Mouse (Mus musculus) macrophage (primary cell): ENCODE measurements at regions not wholly inside any gene's neighbourhood (a gene's known extent, or its start where the extent isn't known, plus 50 kb on each side); places are given as distances from the start of the nearest gene placed in this dataset.

Experiments used
- H3K27ac ChIP-seq: fragments of 350-480 bp; formaldehyde crosslinking; 2 replicates; pipeline ENCODE4 v1.9.0; 2021
- H3K36me3 ChIP-seq: fragments of 350-480 bp; formaldehyde crosslinking; 2 replicates; pipeline ENCODE4 v1.9.0; 2021; ENCODE audit errors: inconsistent target
- H3K4me3 ChIP-seq: fragments of 350-480 bp; formaldehyde crosslinking; 2 replicates; pipeline ENCODE4 v1.9.0; 2021; ENCODE audit errors: inconsistent target
- H3K79me2 ChIP-seq: fragments of 350-480 bp; formaldehyde crosslinking; 2 replicates; pipeline ENCODE4 v1.9.0; 2021; ENCODE audit errors: inconsistent target
- WGBS: methylation state at CpG from one replicate; pipeline ENCODE4 v1.1.7; 2026; ENCODE audit warnings: inconsistent platforms; ENCODE audit not compliant: missing documents; 5-methylcytosine and 5-hydroxymethylcytosine counted together

DNA sequence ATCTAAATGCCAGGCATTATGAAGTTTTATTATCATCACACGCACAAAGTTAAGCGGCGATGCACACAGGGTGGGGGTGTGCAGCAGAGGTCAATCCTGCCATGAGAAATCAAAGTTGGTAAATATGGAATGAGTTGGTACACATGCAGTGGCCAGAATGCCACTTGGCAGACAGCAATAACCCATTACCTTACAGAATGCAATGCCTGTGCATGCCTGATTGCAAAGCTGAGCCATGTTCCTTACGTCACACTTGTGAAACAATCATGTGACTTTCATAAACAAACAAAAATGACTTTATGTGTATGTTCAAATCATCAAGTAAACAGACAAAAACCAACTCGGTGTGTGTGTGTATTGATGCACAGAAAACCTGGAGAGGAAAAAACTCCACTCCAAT is 208.5 kb upstream of the Mkln1 start:
- peaks cover 16% of the 10 kb centered on the region; the same call in 1 of the 2 replicates for H3K36me3 ChIP-seq
- WGBS, result 87% methylated on average over 5 of the region's 5 CpGs

DNA sequence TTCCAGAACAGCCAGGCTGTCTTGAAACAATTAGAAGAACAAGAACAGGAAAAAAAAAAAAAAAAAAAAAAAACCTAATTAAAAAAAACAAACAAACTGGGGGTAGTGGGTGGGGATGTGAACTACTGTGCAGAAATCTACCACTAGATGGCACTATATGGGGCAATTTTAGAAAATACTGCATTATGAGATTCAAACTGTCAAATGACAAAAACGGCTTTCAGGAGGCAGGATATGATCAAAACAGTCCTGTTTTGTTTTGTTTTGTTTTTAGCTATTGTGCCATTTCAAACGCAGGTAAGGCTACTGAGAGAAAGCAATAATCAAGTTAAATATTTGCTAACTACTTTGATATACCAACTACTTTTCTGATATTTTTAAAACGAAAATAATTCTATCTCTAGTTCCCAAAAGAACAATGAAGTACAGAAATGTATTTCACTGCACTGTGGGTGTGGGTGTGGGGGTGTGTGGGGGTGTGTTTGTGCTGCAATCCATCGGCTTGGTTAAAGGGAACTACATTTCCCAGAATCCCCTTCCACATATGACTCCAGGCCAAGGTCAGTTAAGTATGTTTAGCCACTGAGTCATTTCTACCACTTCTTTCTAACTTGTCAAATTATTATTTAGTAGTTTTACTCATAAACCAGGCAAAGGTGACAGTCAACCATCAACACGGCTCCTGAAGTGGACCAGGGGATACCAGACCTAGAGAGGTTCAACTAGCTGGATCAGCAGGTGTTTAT is 207.7 kb upstream of the Mkln1 start:
- no peak overlapping the region for H3K4me3 ChIP-seq
- WGBS, result 32% methylated on average over 5 of the region's 5 CpGs
- H3K79me2 ChIP-seq, result peaks cover 100% of the 10 kb centered on the region
- H3K27ac ChIP-seq, result no peak overlapping the region
- peaks cover 17% of the 10 kb centered on the region; the same call in 1 of the 2 replicates for H3K36me3 ChIP-seq

More for the DNA sequence above, 208.5 kb upstream of the Mkln1 start:
- H3K79me2 ChIP-seq, result peaks cover 100% of the 10 kb centered on the region
- no peak overlapping the region for H3K27ac ChIP-seq
- no peak overlapping the region for H3K4me3 ChIP-seq

DNA sequence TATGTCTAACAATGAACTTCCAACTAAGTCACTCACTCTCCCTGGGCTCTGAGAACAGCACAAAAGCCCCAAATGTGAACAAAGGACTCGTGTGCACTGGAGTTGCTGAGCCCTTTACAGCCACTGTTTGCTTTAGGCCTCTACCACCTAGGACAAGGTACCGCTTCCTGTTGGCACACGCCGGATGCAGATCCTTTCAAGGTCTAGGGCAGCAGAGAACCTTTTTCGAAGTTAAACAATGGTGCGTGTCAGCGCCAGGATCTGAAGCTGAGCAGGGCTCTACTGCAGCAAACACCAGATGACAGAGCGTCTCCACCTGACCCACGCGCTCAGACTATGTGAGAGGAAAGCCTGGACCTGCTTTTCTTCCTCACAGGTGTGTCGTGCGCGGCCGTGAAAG is 207.0 kb upstream of the Mkln1 start:
- H3K36me3 ChIP-seq, result peaks cover 17% of the 10 kb centered on the region; the same call in 1 of the 2 replicates
- 81% methylated on average over 14 of the region's 14 CpGs for WGBS
- peaks cover 100% of the 10 kb centered on the region for H3K79me2 ChIP-seq
- no peak overlapping the region for H3K4me3 ChIP-seq
- no peak overlapping the region for H3K27ac ChIP-seq

DNA sequence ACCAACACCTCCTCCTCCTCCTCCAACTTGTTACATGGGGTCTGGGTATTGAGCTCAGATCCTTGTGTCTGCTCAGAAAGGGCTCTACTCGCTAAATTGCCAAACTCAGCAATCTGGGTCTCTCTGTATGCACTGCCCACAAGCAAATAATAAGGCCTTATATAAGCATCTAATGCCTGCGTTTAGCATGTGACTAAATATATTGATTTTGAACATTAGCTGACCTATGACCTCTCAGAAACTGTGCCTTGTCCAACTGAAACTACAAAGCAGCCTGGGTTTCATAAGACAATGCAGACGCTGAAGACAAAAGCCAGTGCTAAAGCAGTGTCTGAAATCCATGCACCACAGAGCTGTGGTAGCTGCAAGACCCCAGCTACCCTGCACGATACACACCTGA is 206.3 kb upstream of the Mkln1 start:
- Histone ChIP-seq H3K36me3 (peaks cover 17% of the 10 kb centered on the region; the same call in 1 of the 2 replicates), H3K79me2 (peaks cover 100% of the 10 kb centered on the region), H3K4me3 (no peak overlapping the region), H3K27ac (no peak overlapping the region)
- 94% methylated on average over 4 of the region's 4 CpGs for WGBS

DNA sequence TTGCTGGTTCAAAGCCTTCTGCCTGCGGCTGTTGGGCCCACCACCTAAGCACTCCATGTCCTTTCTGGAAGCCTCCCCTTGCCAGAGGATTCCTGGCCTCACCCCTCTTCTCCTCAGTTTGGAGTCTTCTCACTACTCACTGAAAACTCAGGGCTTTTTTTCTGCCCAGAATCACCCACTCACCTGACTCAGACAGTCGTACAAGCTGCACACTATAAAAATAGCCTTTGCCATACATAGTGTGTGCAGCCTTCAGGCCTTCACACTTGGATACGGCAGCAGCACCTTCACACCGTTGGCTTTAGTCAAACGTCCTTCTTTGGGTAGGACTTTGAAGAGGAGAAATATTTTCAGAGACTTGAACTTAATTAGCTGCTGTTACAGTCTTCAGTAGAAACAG is 205.3 kb upstream of the Mkln1 start:
- no peak overlapping the region for H3K27ac ChIP-seq
- 87% methylated on average over 5 of the region's 5 CpGs for WGBS
- peaks cover 17% of the 10 kb centered on the region; the same call in 1 of the 2 replicates for H3K36me3 ChIP-seq
- H3K79me2 ChIP-seq, result peaks cover 100% of the 10 kb centered on the region
- H3K4me3 ChIP-seq, result no peak overlapping the region

DNA sequence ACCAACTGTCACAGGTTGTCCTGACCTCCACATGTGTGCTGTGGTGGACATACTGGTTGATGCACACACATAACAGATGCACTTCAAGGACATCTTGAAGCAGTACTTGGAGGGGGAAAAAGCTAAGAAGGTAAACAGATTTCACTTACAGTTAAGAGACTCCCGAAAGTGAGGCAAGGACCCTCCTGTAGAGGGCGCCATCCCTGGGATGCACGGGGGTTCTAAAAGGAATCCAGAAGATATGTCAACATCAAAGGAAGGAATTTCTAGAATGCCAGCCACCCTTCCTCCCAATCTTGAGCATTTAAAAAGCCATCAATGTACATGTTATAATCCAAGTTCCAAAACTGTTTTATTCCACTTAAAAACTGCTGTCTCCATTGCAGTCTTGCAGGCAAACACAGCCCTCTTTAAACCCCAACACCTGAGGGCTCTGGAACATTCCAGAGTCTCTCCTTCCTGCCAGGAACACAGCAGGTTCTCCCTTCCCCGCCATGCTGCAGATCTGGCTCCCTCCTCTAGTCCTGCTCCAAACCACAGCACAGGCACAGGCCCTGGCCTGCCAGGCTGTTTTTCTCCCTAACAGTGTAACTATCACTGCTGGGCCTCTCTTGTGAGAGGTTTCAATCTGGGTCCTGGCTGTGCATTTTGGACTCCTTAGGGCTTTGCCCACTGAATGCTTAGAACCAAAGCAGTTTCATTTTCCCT is 200.8 kb upstream of the Mkln1 start:
- Histone ChIP-seq H3K4me3 (no peak overlapping the region), H3K36me3 (peaks cover 17% of the 10 kb centered on the region; the same call in 1 of the 2 replicates), H3K79me2 (peaks cover 100% of the 10 kb centered on the region)

DNA sequence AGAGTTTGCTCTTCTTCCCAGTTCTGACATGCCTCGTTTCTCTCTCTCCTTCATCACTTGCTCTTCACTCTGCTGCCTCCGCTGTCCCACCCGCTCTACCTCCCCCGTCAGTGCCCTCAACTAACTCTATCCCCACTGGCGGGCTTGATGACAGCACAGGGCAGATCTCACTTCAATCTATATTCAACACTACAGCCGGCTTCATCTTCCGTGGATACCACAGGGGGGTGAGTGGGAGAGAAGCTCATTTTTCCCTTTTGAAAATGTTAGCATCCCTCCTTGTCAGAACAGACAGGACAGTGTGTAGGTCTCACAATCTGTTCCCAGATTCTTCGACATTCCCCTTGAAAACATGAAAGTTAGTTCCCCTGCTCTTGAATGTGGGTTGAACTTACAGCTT is 200.2 kb upstream of the Mkln1 start:
- Histone ChIP-seq H3K36me3 (peaks cover 17% of the 10 kb centered on the region; the same call in 1 of the 2 replicates), H3K79me2 (peaks cover 100% of the 10 kb centered on the region), H3K4me3 (no peak overlapping the region), H3K27ac (no peak overlapping the region)
- WGBS, result 88% methylated on average over 8 of the region's 8 CpGs

More for the DNA sequence above, 200.8 kb upstream of the Mkln1 start:
- no peak overlapping the region for H3K27ac ChIP-seq
- WGBS, result 64% methylated on average over 4 of the region's 4 CpGs

DNA sequence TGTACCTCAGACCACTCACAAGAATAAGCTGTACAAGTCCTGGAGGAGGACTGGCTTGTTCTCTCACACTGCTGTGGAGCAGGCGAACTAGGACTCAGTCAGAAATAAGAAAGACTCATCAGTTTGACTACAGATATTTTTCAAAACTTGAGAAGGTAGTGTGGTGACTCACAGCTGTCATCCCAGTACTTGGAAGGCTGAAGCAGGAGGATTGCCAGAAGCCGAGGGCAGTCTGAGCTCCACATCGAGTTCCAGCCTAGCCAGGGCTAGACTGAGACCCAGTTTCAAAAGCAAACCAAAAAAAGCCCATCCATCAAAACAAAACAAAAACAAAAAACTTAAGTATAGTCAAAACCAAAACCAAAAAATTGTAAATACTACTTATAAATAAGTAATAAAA is 197.8 kb upstream of the Mkln1 start:
- 97% methylated on average over 3 of the region's 3 CpGs for WGBS
- no peaks in the 10 kb centered on the region; the same call in 1 of the 2 replicates for H3K36me3 ChIP-seq

DNA sequence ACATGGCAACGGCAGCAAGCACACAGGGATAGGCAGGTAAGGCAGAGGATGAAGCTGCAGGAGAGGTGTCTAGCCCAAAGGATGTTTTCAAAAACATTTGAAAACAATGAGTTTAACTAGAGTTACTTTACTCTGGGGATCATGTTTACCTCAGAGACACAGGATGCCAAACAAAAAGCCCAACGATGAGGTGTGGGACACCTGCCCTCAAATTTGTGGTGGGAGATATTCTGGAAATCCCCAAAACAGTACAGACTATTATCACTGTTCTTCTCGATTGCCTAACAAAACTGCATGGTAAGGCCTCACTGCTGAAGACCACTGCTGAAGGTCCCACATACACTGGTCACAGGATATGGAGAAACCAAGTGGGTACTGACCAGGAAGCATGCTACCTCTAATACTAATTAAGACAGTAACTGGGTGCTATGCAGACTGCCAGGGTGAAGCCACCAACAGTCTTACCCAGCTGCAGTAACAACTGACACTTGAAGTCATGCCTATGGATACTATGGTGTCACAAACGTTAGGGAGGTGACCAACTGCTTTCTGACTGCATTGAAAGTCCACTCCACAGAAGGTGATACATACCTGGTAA is 197.1 kb upstream of the Mkln1 start:
- WGBS, result 72% methylated on average over 4 of the region's 4 CpGs
- H3K36me3 ChIP-seq, result no peaks in the 10 kb centered on the region
- H3K4me3 ChIP-seq, result no peak overlapping the region
- H3K27ac ChIP-seq, result no peak overlapping the region
- H3K79me2 ChIP-seq, result peaks cover 100% of the 10 kb centered on the region

More for the DNA sequence above, 197.8 kb upstream of the Mkln1 start:
- Histone ChIP-seq H3K4me3 (no peak overlapping the region), H3K27ac (no peak overlapping the region), H3K79me2 (peaks cover 100% of the 10 kb centered on the region)

DNA sequence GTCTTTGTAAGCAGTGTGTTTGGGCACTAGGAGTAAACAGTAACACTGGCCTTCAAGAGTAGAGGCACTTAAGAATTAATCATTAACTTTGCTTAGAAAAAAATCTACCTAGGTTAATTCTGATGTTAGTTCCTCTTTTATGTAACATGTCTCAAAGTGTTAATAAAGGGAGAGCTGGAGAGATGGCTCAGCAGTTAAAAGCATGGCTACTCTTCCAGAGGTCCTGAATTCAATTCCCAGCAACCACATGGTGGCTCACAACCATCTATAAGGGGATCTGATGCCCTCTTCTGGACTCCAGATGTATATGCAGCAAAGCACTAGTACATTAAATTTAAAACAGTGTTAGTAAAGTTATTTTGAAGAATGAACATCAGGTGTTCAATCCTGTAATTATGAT is 195.9 kb upstream of the Mkln1 start:
- H3K79me2 ChIP-seq, result peaks cover 100% of the 10 kb centered on the region
- H3K36me3 ChIP-seq, result no peaks in the 10 kb centered on the region
- no peak overlapping the region for H3K27ac ChIP-seq
- no peak overlapping the region for H3K4me3 ChIP-seq

DNA sequence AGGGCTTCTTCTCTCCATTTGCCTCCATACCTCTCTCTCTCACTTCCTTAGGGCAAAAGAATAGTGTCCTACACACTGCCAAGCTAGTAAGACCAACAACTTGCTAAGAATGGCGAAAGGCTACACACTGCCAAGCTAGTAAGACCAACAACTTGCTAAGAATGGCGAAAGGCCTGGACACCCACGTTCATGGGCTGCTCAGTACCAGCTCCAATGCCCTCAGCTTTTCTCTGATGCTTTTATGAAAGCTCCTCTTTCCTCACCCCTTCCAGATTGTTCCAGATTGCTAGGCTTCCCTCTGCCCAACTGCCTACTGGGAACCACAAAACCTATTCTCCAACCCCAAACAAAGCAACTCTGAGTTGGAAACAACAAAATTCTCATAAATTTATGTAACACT is 194.1 kb upstream of the Mkln1 start:
- H3K27ac ChIP-seq, result no peak overlapping the region
- no peak overlapping the region for H3K4me3 ChIP-seq
- WGBS, result 97% methylated on average over 3 of the region's 3 CpGs
- no peaks in the 10 kb centered on the region for H3K36me3 ChIP-seq
- H3K79me2 ChIP-seq, result peaks cover 96% of the 10 kb centered on the region

DNA sequence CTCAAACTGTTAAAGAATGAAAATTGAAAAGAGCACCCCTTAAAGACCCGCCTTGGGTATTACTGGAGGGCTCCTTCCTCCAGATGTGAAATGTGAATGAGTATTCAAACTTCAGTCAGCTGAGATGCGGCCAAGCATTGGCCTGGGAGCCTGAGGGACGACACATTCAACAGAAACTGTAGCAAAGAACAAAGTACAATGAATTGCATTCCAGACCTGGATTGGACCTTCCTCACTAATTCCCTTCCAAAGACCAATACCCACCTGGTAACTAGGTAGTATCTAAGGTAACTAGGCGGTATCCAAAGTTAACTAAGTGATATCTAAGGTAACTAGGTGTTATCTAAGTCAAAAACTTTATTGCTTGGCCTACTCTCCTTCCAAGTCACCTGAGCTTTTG is 193.7 kb upstream of the Mkln1 start:
- peaks cover 92% of the 10 kb centered on the region for H3K79me2 ChIP-seq
- WGBS, result 93% methylated on average over 4 of the region's 4 CpGs
- no peak overlapping the region for H3K4me3 ChIP-seq
- no peaks in the 10 kb centered on the region for H3K36me3 ChIP-seq
- H3K27ac ChIP-seq, result no peak overlapping the region

DNA sequence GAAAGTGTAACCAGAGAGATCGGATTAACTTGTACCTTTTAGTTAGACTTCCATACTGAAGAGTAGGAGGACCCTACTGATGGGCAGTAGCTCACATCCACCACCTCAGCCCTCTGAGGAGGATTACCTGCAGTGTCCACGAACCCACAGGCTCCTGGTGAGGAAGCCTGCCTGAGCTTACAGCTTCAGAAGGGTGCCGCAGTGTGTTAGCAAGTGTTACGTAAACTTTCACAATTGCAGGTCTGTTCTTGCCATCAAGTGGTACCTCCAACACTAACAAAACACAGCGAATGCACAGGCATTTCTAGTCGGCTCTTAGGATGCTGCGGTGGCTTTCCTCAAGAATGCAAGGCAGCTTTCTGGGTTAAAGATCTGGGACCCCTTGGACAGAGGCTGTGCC is 192.4 kb upstream of the Mkln1 start:
- no peak overlapping the region for H3K27ac ChIP-seq
- H3K36me3 ChIP-seq, result no peaks in the 10 kb centered on the region
- 89% methylated on average over 7 of the region's 7 CpGs for WGBS
- peaks cover 92% of the 10 kb centered on the region for H3K79me2 ChIP-seq
- no peak overlapping the region for H3K4me3 ChIP-seq

DNA sequence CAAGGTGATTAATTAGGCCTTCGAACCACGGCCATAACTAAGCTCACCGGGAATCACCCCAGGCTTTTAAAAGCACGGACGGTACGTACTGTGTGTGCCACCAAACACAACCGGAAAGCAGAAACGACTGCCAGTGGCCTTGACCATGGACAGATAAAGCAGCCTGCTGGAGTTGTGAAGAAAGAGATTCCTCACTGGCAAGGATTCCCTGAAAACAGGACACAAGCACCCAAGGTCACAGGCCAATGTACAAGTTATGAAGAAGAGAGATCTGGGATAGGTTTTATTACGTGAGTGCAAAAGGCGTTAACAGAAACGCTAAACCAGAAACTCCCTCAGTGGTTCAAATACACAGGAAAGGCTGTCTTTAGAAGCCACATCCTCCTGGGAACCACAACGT is 191.3 kb upstream of the Mkln1 start:
- peaks cover 92% of the 10 kb centered on the region for H3K79me2 ChIP-seq
- H3K27ac ChIP-seq, result no peak overlapping the region
- 80% methylated on average over 12 of the region's 12 CpGs for WGBS
- H3K36me3 ChIP-seq, result no peaks in the 10 kb centered on the region
- H3K4me3 ChIP-seq, result no peak overlapping the region

DNA sequence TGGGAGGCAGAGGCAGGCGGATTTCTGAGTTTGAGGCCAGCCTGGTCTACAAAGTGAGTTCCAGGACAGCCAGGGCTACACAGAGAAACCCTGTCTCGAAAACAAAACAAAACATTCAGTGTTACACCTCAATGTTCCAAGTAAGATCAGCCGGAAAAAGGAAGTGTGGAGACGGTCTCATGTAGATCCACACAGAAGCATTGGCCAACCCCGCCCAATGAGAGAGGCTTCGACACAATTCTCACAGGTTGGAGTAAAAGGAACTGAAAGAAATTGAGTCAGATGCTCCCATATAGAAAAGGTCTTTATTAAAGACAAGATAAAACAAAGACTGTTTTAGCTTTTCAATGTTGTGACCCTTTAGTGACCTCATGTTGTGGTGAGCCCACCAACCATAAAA is 190.3 kb upstream of the Mkln1 start:
- Histone ChIP-seq H3K27ac (peak overlapping the region; percentile 79; the same call in 1 of the 2 replicates), H3K4me3 (no peak overlapping the region), H3K79me2 (peaks cover 92% of the 10 kb centered on the region), H3K36me3 (no peaks in the 10 kb centered on the region)
- WGBS, result 10% methylated on average over 4 of the region's 6 CpGs
